Mouse (Mus musculus) mature B cell (primary cell): ENCODE data around the gene D630045J12Rik.

ENCODE experiments used
- in situ Hi-C: fragments of 300-500 bp; cut with MboI; formaldehyde crosslinking; loops from 2 replicates; pipeline ENCODE4 v1.14.3; 2019

D630045J12Rik gene

GRCm38 (mm10) chr6:38096961-38097370 is 156.8 kb downstream of the D630045J12Rik start:
- in situ Hi-C loops, result no loop called here

DNA sequence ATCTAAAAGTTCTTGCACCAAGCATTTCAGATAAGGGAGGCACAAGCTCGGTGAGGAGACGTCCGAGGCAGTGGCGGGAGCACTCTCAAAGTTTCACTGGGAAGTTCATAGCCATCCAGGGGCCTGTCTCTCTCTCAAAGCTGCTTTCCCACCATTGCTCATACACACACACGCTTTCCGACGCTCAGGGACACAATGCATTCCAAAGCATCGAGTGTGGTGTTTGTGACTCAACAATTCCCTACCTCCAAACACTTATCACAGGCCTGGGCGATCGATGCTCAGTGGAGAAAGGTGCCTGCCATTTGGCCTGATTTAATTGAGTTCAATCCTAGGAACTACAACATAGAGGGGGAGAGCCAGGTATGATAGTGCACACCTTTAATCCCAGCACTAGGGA is 159.1 kb downstream of the D630045J12Rik start:
- in situ Hi-C loops, result no loop called here

DNA sequence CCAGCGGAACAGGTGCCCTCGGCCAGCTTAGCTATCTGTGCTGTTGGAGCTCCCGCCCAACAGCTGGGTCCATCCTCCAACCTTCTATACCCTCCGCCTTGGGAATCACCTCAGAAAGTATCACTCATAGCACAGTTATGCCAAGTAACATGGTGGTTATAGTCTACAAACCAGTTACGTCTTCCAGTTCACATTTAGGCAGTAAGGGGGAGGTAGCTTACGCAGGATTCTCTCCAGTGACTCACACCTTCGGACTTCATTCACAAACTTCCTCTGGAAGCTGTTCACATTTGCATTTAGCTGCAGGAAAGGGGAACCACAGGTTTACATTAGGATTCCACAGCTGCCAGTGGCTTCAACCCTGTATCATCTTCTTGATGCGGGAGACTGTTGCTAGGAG is 161.3 kb downstream of the D630045J12Rik start:
- in situ Hi-C loops, result no loop called here

DNA sequence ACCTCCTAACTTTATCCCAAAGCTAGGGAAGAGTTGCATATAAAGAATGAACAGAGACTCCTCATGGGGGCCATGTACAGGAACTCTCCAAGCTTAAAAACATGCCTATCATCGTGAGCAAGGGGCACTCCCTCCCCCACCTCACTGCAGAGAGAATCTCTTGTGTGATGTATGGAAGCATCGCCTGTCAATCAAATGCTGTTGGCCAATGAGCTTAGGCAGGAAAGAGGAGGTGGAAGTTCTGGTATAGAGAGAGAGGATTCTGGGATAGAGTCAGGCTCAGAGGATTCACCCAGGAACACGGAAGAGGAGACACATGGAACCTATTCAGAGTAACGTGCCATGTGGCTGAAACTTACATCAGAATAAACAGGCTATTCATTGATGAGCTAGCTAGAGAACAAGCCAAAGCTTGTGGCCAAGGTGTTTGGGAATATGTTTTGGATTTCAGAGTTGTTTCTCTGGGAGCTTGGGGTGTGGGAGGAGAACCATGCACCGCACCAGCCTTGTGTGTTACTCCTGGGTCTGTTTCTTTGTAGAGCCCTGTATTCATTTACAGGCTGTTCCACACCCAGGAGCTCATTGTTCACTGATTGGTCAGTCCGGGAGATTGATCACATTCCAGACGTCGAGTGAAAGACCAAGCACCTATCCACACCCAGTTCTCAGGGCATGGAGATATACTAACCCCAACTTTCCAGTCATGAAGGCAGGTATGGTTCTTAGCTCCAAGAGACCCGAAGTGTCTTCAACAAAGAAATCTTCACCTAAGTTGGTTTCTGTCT is 166.4 kb downstream of the D630045J12Rik start:
- in situ Hi-C loops, result no loop called here

DNA sequence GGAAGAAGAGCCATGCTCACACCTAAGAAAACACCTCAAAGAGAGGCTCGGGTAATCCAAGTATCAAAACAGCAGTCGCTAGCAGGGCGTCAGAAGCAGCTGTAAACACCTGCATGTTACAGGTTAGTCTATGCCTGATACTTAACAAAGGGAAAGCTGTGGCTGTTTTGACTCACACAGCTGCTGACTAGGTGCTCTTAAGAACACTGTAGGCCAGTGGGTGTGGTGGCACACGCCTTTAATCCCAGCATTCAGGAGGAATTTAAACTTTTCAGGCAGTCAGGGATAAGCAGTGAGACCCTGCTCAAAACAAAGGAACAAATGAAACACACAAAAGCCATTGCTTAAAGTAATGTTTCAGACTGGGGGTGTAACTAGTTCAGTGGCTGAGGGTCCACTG is 170.6 kb downstream of the D630045J12Rik start:
- in situ Hi-C loops, result no loop called here

DNA sequence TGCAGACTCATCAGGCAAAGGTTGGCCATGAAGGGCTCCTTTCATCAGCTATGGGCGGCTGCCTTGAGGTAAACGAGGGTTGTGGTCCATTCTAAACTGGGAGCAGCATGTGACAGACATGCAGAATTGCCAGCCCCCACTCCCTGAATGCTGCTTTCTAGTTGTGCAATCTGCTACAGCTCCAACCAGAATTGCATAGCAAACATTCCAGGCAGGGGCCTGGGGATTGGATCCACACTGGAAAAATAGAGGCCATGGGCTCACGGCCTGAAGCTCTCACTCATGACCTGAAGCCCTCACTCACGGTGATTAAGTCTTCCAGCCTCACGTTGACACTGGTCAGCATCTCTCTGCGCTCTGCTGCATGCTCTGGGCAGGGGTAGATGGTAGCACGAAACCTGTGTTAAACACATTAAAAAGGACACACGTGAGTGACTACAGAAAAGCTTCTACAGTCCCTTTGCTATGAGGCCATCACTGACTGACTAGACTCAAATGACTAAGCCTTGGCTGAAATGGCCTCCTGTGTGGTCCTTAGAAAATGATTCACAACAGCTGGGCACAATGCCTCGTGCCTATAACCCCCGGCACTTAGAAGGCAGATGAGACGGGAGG is 172.0 kb downstream of the D630045J12Rik start:
- in situ Hi-C loops, result no loop called here

DNA sequence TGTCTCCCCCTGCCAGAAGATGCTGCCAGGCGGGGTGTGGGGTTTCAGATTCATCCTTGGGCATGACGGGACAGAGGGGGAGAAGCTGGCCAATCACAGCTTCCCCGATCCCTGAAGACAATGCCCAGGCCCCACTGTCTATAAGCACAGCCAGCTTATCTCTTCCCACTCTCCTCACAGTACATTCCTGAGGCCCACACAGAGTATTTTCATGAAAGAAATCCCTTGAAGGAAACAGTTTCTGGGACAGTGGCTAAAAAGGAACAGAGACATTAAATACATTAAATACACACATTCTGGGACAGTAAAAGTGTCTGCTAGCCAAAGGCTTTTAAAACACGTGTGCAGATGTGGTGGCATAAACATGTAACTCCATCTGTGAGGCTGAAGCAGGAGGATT is 173.4 kb downstream of the D630045J12Rik start:
- in situ Hi-C loops, result no loop called here

- in situ Hi-C loops, result loop anchor here (10.0 to 25.0 kb wide), 2 partner anchors 489 to 611 kb away; no protein-coding TSS in a partner anchor
Measured at GRCm38 (mm10) chr6:38073592-38073991, 180.2 kb downstream of the D630045J12Rik start.
